Mouse (Mus musculus) heart, embryonic 11.5 days (tissue): ENCODE measurements at regions not wholly inside any gene's neighbourhood (a gene's known extent, or its start where the extent isn't known, plus 50 kb on each side); places are given as distances from the start of the nearest gene placed in this dataset.

Source experiments
- ATAC-seq: fragments of 200-750 bp; cut with Nextera tagmentation; replicated peaks from 2 replicates; pipeline ENCODE4 v1.8.0; 2017; ENCODE audit warnings: moderate library complexity; ENCODE audit not compliant: insufficient number of reproducible peaks, low FRiP score, low TSS enrichment
- H3K27ac ChIP-seq: fragments of 300-500 bp; sonication (generic); 2 replicates; pipeline ENCODE4 v1.5.1; 2014; ENCODE audit warnings: mild to moderate bottlenecking, low read depth, low read length
- H3K27me3 ChIP-seq: fragments of 300-500 bp; sonication (generic); 2 replicates; pipeline ENCODE4 v1.6.1; 2014; ENCODE audit warnings: mild to moderate bottlenecking, low read length, mixed read lengths; ENCODE audit not compliant: control insufficient read depth, insufficient read depth
- H3K36me3 ChIP-seq: fragments of 300-500 bp; sonication (generic); 2 replicates; pipeline ENCODE4 v1.6.1; 2014; ENCODE audit warnings: mild to moderate bottlenecking, low read length, moderate library complexity, mixed read lengths; ENCODE audit not compliant: control insufficient read depth, insufficient read depth
- H3K4me1 ChIP-seq: fragments of 300-500 bp; sonication (generic); 2 replicates; pipeline ENCODE4 v1.6.1; 2014; ENCODE audit warnings: low read length; ENCODE audit not compliant: control insufficient read depth, insufficient read depth
- H3K4me2 ChIP-seq: fragments of 300-500 bp; sonication (generic); 2 replicates; pipeline ENCODE4 v1.6.1; 2014; ENCODE audit warnings: mild to moderate bottlenecking, moderate library complexity
- H3K4me3 ChIP-seq: fragments of 300-500 bp; sonication (generic); 2 replicates; pipeline ENCODE4 v1.5.1; 2014; ENCODE audit warnings: low read depth, low read length
- H3K9ac ChIP-seq: fragments of 300-500 bp; sonication (generic); 2 replicates; pipeline ENCODE4 v1.6.1; 2014; ENCODE audit warnings: mild to moderate bottlenecking, low read depth, low read length, moderate library complexity
- H3K9me3 ChIP-seq: fragments of 300-500 bp; sonication (generic); replicated peaks from 2 replicates; pipeline ENCODE4 v1.6.1; 2016; ENCODE audit warnings: low read length; ENCODE audit not compliant: control insufficient read depth
- WGBS: fragments of 180-500 bp; shearing (Covaris S2); extraction: QIAGEN DNeasy Blood & Tissue Kit; methylation state at CpG from one replicate; pipeline ENCODE4 v1.1.7; 2014; ENCODE audit not compliant: insufficient replicate concordance; 5-methylcytosine and 5-hydroxymethylcytosine counted together

DNA sequence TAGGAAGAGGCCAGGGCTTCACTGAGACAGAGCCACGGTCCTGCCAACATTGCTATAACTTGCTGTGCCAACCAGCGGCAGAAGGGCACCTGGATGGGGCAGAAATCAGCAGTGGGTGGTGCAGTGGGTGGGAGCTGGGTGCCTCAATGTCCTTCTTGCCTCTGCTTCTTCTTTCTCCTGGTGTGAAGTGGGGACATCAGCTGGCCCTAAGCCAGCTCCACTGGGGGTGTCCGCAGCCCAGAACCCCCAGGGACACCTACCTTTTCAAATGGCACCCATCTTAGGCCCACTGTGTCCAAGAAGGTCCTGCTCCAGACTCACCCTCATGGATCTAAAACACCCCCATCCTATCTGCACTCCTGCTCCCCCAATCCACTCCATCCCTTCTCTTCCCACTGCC lies 49.9 kb upstream of the Otos start:
- H3K4me1 ChIP-seq = peaks cover 30% of the 10 kb centered on the region
- H3K9me3 ChIP-seq = no peaks in the 10 kb centered on the region
- no peak for ATAC-seq
- H3K36me3 ChIP-seq = no peaks in the 10 kb centered on the region
- peaks cover 20% of the 10 kb centered on the region; the same call in 1 of the 2 replicates for H3K27me3 ChIP-seq
- no peak overlapping the region for H3K9ac ChIP-seq
- H3K4me2 ChIP-seq = no peak overlapping the region
- H3K27ac ChIP-seq = no peak overlapping the region
- no peak overlapping the region for H3K4me3 ChIP-seq
- 88% methylated on average over 3 of the region's 3 CpGs for WGBS
